Mouse (Mus musculus) G1E (cell line): Measurements from ENCODE around the gene Tek.

Source experiments
- CTCF ChIP-seq: IDR thresholded peaks from 2 replicates; pipeline ENCODE4 v1.5.1; 2012; ENCODE audit warnings: low read depth, low read length, inconsistent platforms, mixed read lengths
- GATA1 ChIP-seq: IDR thresholded peaks from 2 replicates; pipeline ENCODE4 v1.6.1; 2012; ENCODE audit warnings: borderline replicate concordance, low read length, inconsistent platforms, mixed read lengths

GRCm38 (mm10) chr4:94837061-94837460, 98.0 kb downstream of the Tek start:
- no peak for TF ChIP-seq CTCF
- TF ChIP-seq GATA1, result no peak
